Comparison of ENCODE assay signal across 32 mouse cellular contexts in the genomic region with DNA sequence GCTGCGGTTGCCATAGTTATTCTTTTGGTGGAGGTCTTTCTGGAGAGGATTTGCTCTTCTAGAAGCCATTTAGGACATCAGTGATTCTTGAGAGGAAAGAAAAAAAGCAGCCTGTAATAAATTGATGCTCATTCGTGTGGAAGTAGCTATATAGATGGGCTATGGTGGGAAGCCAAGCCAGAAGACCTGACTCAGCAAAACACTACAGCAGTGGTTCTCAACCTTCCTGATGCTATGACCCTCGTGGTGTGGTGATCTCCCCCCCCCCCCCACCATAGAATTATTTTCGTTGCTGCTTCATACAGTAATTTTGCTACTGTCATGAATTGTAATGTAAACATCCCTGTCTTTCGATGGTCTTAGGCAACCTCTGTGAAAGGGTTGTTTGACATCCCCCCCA.
"Had no signal": no experiment of that assay in that cellular context is flagged by ENCODE, and none has a peak within 500 bp of the region (broad histone marks: within the 10 kb centered on the region; RNA-seq: fewer than 3 reads in every experiment).

No protein-coding gene starts in this region.

- H3K4me3 ChIP-seq: limb, embryonic 10.5 days; limb, embryonic 12.5 days; limb, embryonic 13.5 days; limb, embryonic 15.5 days; liver, embryonic 12.5 days; liver, embryonic 13.5 days; liver, embryonic 15.5 days; lung, embryonic 15.5 days; megakaryocyte, embryonic 14.5 days; midbrain, embryonic 10.5 days; midbrain, embryonic 12.5 days; midbrain, embryonic 13.5 days; midbrain, embryonic 15.5 days; myocyte; neural tube, embryonic 12.5 days had no signal

- H3K36me3 ChIP-seq: limb, embryonic 10.5 days; limb, embryonic 12.5 days; limb, embryonic 13.5 days; limb, embryonic 15.5 days; liver, embryonic 15.5 days; lung, embryonic 15.5 days; midbrain, embryonic 10.5 days; midbrain, embryonic 12.5 days; midbrain, embryonic 13.5 days; midbrain, embryonic 15.5 days; neural tube, embryonic 12.5 days had no signal

- H3K4me1 ChIP-seq: limb, embryonic 10.5 days; limb, embryonic 12.5 days; limb, embryonic 13.5 days; limb, embryonic 15.5 days; liver, embryonic 12.5 days; liver, embryonic 13.5 days; liver, embryonic 15.5 days; lung, embryonic 15.5 days; megakaryocyte, embryonic 14.5 days; midbrain, embryonic 10.5 days; midbrain, embryonic 12.5 days; midbrain, embryonic 13.5 days; midbrain, embryonic 15.5 days; neural tube, embryonic 12.5 days had no signal

- H3K9me3 ChIP-seq: limb, embryonic 10.5 days; limb, embryonic 12.5 days; limb, embryonic 15.5 days; liver, embryonic 13.5 days; liver, embryonic 15.5 days; lung, embryonic 15.5 days; midbrain, embryonic 13.5 days; midbrain, embryonic 15.5 days had no signal

- H3K27ac ChIP-seq: limb, embryonic 10.5 days; limb, embryonic 12.5 days; limb, embryonic 13.5 days; limb, embryonic 15.5 days; liver, embryonic 12.5 days; liver, embryonic 13.5 days; liver, embryonic 14.5 days; liver, embryonic 15.5 days; lung, embryonic 15.5 days; macrophage; midbrain, embryonic 10.5 days; midbrain, embryonic 12.5 days; midbrain, embryonic 13.5 days; midbrain, embryonic 15.5 days; neural tube, embryonic 12.5 days had no signal

- ATAC-seq: liver, embryonic 12.5 days; liver, postnatal 0 days; lung, postnatal 0 days; midbrain, embryonic 13.5 days; midbrain, embryonic 15.5 days; midbrain, embryonic 16.5 days had no signal

- H3K27me3 ChIP-seq: limb, embryonic 12.5 days; limb, embryonic 13.5 days; limb, embryonic 15.5 days; liver, embryonic 12.5 days; liver, embryonic 13.5 days; liver, embryonic 15.5 days; lung, embryonic 15.5 days; megakaryocyte, embryonic 14.5 days; midbrain, embryonic 12.5 days; midbrain, embryonic 13.5 days; midbrain, embryonic 15.5 days; neural tube, embryonic 12.5 days had no signal

- H3K9ac ChIP-seq: limb, embryonic 12.5 days; limb, embryonic 13.5 days; limb, embryonic 15.5 days; liver, embryonic 12.5 days; liver, embryonic 13.5 days; liver, embryonic 14.5 days; liver, embryonic 15.5 days; liver, postnatal 0 days; lung, embryonic 14.5 days; lung, embryonic 15.5 days; midbrain, embryonic 12.5 days; midbrain, embryonic 13.5 days; midbrain, embryonic 15.5 days; neural tube, embryonic 12.5 days had no signal

- DNase-seq: left cerebral cortex, postnatal 4 days; liver; liver, embryonic 13.5 days; liver, postnatal 0 days; lung, adult 18-20 months; lung, adult 2 months; lung, embryonic 14.5 days; lung, postnatal 10 days; lung, postnatal 14 days; lung, postnatal 36 days; lung, postnatal 4 days; midbrain, embryonic 14.5 days had no signal

- H3K4me2 ChIP-seq: limb, embryonic 12.5 days; limb, embryonic 13.5 days; limb, embryonic 15.5 days; liver, embryonic 11.5 days; liver, embryonic 12.5 days; liver, embryonic 13.5 days; liver, embryonic 15.5 days; lung, embryonic 14.5 days; lung, embryonic 15.5 days; midbrain, embryonic 11.5 days; midbrain, embryonic 12.5 days; midbrain, embryonic 13.5 days; midbrain, embryonic 15.5 days; neural tube, embryonic 12.5 days had no signal
